Mouse (Mus musculus) G1E (cell line): ENCODE results near the gene AB124611. TPM values are rescaled to one million over a fixed set of nuclear protein-coding genes. Genes with fewer than 3 reads are reported as not detected.

ENCODE experiments used
- ATAC-seq: 2 replicates; pipeline ENCODE4 v1.8.0; 2016; ENCODE audit warnings: mild to moderate bottlenecking; ENCODE audit not compliant: insufficient number of reproducible peaks, poor library complexity, low FRiP score, severe bottlenecking; ENCODE audit errors: extremely low read depth
- DNase-seq: peaks from one replicate; pipeline ENCODE4 v3.0.0; 2012; ENCODE audit warnings: low spot score
- H3K27me3 ChIP-seq: 2 replicates; pipeline ENCODE4 v1.6.1; 2012; ENCODE audit warnings: mild to moderate bottlenecking, low read length, inconsistent platforms; ENCODE audit not compliant: insufficient read depth
- H3K36me3 ChIP-seq: replicated peaks from 2 replicates; pipeline ENCODE3; 2012; ENCODE audit warnings: mild to moderate bottlenecking, inconsistent platforms
- H3K4me1 ChIP-seq: 2 replicates; pipeline ENCODE4 v1.6.1; 2012; ENCODE audit warnings: low read depth, low read length, inconsistent platforms, mixed read lengths; ENCODE audit not compliant: insufficient read depth
- H3K4me3 ChIP-seq: 2 replicates; pipeline ENCODE4 v1.5.1; 2012; ENCODE audit warnings: low read depth, mild to moderate bottlenecking, inconsistent platforms, low read length, moderate library complexity, mixed read lengths
- H3K9me3 ChIP-seq: replicated peaks from 2 replicates; pipeline ENCODE4 v1.6.1; 2012; ENCODE audit warnings: inconsistent platforms
- CTCF ChIP-seq: IDR thresholded peaks from 2 replicates; pipeline ENCODE4 v1.5.1; 2012; ENCODE audit warnings: low read depth, low read length, inconsistent platforms, mixed read lengths
- GATA1 ChIP-seq: IDR thresholded peaks from 2 replicates; pipeline ENCODE4 v1.6.1; 2012; ENCODE audit warnings: borderline replicate concordance, low read length, inconsistent platforms, mixed read lengths
- GATA2 ChIP-seq: IDR thresholded peaks from 2 replicates; pipeline ENCODE4 v1.6.1; 2012; ENCODE audit warnings: low read depth, low read length, inconsistent platforms, borderline replicate concordance
- POLR2AphosphoS5 ChIP-seq: IDR thresholded peaks from 2 replicates; pipeline ENCODE4 v1.6.1; 2012; ENCODE audit warnings: low read depth, low read length, inconsistent platforms; ENCODE audit not compliant: insufficient replicate concordance
- TAL1 ChIP-seq: conservative IDR thresholded peaks from 2 replicates; pipeline ENCODE4 v1.6.1; 2012; ENCODE audit warnings: low read depth, low read length, inconsistent platforms, mixed read lengths
- polyA plus RNA-seq: library from polyadenylated mRNA; stranded (reverse); fragments of >175 nt; gene quantifications from 2 replicates; pipeline ENCODE4 v1.2.3, GENCODE M21; 2012
- total RNA-seq, 2 experiments: library from RNA; stranded (forward) in 1 of 2; stranded (reverse) in 1 of 2; fragments of 200-1000 nt in 1 of 2; fragments of >200 nt in 1 of 2; fragmentation: Nextera tagmentation in 1 of 2; gene quantifications; 2 replicates each; pipeline ENCODE4 v1.2.3; 2014 to 2017

AB124611 gene
- total and polyA plus RNA-seq, 3 experiments, result 2.4 to 5.5 (median 2.9) TPM

- H3K4me1 ChIP-seq, result peaks cover 11% of the 10 kb centered on the region
Measured at GRCm38 (mm10) chr9:21494726-21495125, 31.2 kb upstream of the AB124611 start.

DNA sequence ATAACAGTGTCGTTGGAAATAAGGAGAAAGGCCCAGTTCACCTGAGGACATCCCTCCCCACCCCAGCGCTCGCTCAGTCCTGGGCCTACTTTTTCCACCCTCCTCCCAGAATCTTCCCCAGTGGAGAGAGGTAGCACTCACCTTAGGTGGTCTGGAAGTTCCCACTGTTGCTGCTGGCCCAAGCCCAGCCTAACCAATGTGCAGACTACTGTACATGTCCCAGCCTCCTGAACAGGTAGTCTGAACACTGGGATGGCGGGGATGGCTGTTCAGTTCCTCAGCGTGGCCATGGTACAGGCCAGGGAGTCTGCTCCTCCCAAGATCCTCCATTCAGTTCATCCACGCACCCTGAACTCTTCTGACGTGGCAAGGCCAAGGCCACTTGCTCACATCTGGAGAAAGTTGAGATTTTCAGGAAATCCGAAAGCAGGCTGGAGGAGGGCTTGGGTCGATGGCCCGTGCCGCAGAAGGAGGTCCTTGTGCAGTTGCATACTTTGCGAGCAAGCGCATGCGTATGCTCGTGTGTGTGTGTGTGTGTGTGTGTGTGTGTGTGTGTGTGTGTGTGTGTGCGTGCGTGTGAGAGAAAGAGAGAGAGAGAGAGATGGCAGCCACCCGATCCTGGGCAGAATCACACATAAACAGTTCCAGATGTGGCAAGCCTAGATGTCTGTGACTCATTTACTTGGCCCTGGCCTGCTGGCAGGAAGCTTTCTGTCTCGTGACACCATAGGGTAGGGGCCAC is 29.5 kb upstream of the AB124611 start:
- peaks cover 88% of the 10 kb centered on the region for H3K36me3 ChIP-seq
- DNase-seq, result no peak
- TF ChIP-seq TAL1, result no peak
- TF ChIP-seq GATA1, result no peak
- no peak for TF ChIP-seq CTCF
- TF ChIP-seq GATA2, result no peak
- no peak for TF ChIP-seq POLR2AphosphoS5
- ATAC-seq, result no peak
- no peak overlapping the region for H3K4me3 ChIP-seq
- no peaks in the 10 kb centered on the region; the same call in 1 of the 2 replicates for H3K27me3 ChIP-seq
- peaks cover 11% of the 10 kb centered on the region for H3K4me1 ChIP-seq
- H3K9me3 ChIP-seq, result no peaks in the 10 kb centered on the region

More at GRCm38 (mm10) chr9:21494726-21495125, 31.2 kb upstream of the AB124611 start:
- TF ChIP-seq POLR2AphosphoS5 (no peak), GATA2 (no peak), CTCF (no peak), GATA1 (no peak), TAL1 (no peak)
- no peaks in the 10 kb centered on the region; the same call in 1 of the 2 replicates for H3K27me3 ChIP-seq
- no peak for DNase-seq
- H3K36me3 ChIP-seq, result peaks cover 98% of the 10 kb centered on the region
- no peak overlapping the region for H3K4me3 ChIP-seq
- ATAC-seq, result no peak
- H3K9me3 ChIP-seq, result no peaks in the 10 kb centered on the region

DNA sequence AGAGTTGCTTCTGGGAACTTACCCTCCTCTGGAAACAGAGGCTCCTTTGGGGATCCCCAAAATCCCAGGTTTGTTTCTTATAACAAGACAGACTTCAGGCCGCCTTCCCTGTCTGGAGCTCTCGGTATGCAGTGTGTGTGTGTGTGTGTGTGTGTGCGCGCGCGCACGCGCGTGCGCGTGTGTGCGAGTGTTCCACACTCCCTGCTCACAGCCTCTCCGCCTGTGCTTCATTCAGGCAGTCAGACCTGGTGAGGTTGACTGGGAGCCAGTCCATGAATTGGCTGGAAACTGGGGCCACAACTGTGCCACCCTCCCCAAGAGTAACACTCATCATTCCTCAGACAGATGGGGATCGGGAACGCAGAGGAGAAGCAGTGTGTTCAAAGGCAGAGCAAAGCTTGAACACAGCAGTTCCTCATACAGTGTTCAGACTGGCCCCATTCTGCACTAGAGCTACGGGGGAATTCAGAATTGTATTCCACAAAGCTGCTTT is 28.9 kb upstream of the AB124611 start:
- Histone ChIP-seq H3K27me3 (no peaks in the 10 kb centered on the region; the same call in 1 of the 2 replicates), H3K9me3 (no peaks in the 10 kb centered on the region), H3K36me3 (peaks cover 87% of the 10 kb centered on the region), H3K4me1 (peaks cover 11% of the 10 kb centered on the region), H3K4me3 (no peak overlapping the region)
- DNase-seq, result no peak
- ATAC-seq, result no peak
- no peak for TF ChIP-seq GATA2
- TF ChIP-seq CTCF, result no peak
- no peak for TF ChIP-seq GATA1
- no peak for TF ChIP-seq POLR2AphosphoS5
- no peak for TF ChIP-seq TAL1

GRCm38 (mm10) chr9:21497664-21498063 is 28.3 kb upstream of the AB124611 start:
- TF ChIP-seq TAL1, result no peak
- TF ChIP-seq POLR2AphosphoS5, result no peak
- TF ChIP-seq CTCF, result no peak
- TF ChIP-seq GATA1, result no peak
- no peak for TF ChIP-seq GATA2
- Histone ChIP-seq H3K4me3 (no peak overlapping the region), H3K27me3 (no peaks in the 10 kb centered on the region), H3K36me3 (peaks cover 87% of the 10 kb centered on the region), H3K9me3 (no peaks in the 10 kb centered on the region), H3K4me1 (peaks cover 11% of the 10 kb centered on the region)
- DNase-seq, result no peak
- ATAC-seq, result no peak

- H3K27me3 ChIP-seq, result no peaks in the 10 kb centered on the region
- H3K4me3 ChIP-seq, result no peak overlapping the region
- no peaks in the 10 kb centered on the region for H3K9me3 ChIP-seq
- peaks cover 87% of the 10 kb centered on the region for H3K36me3 ChIP-seq
- no peak for ATAC-seq
- TF ChIP-seq GATA1, result no peak
- TF ChIP-seq GATA2, result no peak
- TF ChIP-seq TAL1, result no peak
- no peak for TF ChIP-seq CTCF
- TF ChIP-seq POLR2AphosphoS5, result no peak
- DNase-seq, result no peak
- peaks cover 10% of the 10 kb centered on the region for H3K4me1 ChIP-seq
Measured at GRCm38 (mm10) chr9:21498284-21498902, 27.6 kb upstream of the AB124611 start.

DNA sequence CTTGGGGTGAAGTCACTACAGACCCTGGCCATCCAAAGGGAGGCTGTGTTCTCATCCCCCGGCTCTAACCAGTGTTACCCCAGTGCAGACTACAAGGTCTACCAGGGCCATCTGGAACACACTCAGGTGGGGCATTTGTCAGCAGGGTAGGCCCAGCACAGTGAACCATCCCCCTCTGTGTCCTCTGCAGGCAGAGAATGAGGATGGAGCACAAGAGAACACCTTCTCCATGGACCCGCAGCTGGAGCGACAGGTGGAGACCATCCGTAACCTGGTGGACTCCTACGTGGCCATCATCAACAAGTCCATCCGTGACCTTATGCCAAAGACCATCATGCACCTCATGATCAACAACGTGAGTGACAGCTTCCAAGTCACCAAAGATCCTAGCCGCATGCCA is 22.6 kb upstream of the AB124611 start:
- peaks cover 86% of the 10 kb centered on the region for H3K36me3 ChIP-seq

More for the DNA sequence above, 22.6 kb upstream of the AB124611 start:
- H3K9me3 ChIP-seq, result no peaks in the 10 kb centered on the region
- H3K4me1 ChIP-seq, result peaks cover 14% of the 10 kb centered on the region; the same call in 1 of the 2 replicates
- DNase-seq (no peak), ATAC-seq (no peak)
- TF ChIP-seq GATA2, result no peak
- no peak for TF ChIP-seq TAL1
- H3K27me3 ChIP-seq, result no peaks in the 10 kb centered on the region
- H3K4me3 ChIP-seq, result no peak overlapping the region
